Mouse (Mus musculus) hematopoietic stem cell, adult 5-6 weeks (primary cell): Measurements from ENCODE around the gene A930033H14Rik. TPM values are rescaled to one million over a fixed set of nuclear protein-coding genes. Genes with fewer than 3 reads are reported as not detected.
A peak's percentile ranks its signal among the peaks of the same experiment; 100 is the strongest.

Experiments
- ATAC-seq, 2 experiments: fragments of 125-278 bp in 1 of 2; replicated peaks in 1 of 2; 2 replicates each; pipeline ENCODE4 v1.8.0; 2016 to 2017; ENCODE audit warnings: inconsistent platforms in 2 of 2, mild to moderate bottlenecking in 2 of 2, moderate number of reproducible peaks in 2 of 2, low read depth in 1 of 2, moderate TSS enrichment in 1 of 2; ENCODE audit not compliant: low FRiP score in 2 of 2, poor library complexity in 2 of 2, severe bottlenecking in 2 of 2, insufficient read depth in 1 of 2, low TSS enrichment in 1 of 2
- total RNA-seq: library from RNA; stranded (forward); fragments of 172-1452, 232-1000 nt; gene quantifications from 2 replicates; pipeline ENCODE4 v1.2.3, GENCODE M21; 2017

Gene A930033H14Rik
- 2.4 and 2.9 TPM in 2 replicates for total RNA-seq

DNA sequence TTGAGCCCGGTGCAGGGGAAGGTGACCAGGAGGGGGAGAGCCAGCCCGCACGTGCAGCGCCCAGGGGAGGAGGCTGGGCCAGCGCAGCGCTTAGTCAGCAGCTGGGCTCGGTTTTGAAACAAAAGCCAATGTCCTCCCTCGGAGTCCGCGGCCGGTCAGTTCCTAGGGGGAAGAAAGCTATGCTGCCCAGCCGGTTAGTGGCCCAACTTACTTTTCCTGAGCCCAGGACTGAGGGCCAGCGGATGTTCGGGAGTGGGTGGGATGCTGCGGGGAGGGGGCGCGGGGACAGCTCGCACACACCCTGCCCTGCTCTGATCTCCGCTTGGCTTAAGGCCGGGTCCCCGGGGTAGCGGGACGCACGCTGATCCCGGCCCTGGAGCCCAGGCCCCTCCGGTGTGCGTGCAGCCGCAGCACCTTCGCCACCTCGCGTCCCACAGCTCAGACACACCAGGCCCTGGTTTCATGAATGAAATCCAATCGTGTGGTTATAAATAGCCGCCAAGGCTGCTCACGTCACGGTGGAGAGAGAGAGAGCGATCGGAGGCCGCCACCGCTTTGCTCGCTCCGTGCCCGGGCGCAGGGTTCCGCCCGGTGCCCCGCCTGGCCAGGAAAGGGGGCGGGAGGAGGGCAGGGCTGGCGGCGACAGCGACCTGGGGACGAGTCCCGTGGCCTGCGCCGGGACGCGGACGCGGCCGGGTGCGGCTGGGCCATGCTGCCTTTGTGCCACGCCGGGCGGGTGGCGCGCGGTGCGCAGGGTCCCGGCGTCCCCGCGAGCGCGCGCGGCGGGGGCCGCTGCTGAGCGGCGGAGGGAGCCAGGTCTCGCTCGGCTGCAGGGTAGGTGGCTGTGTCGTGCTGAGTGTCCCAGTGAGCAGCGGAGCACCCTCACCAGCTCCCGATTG, at the start of gene A930033H14Rik:
Gene A930033H14Rik, minus strand, starts transcription at position 557 of the 899 bp plus-strand sequence.
- peak; percentile 75 to 81 for ATAC-seq

- no peak for ATAC-seq
Observed at GRCm38 (mm10) chr10:69259929-69260328, 47.0 kb upstream of the A930033H14Rik start.

DNA sequence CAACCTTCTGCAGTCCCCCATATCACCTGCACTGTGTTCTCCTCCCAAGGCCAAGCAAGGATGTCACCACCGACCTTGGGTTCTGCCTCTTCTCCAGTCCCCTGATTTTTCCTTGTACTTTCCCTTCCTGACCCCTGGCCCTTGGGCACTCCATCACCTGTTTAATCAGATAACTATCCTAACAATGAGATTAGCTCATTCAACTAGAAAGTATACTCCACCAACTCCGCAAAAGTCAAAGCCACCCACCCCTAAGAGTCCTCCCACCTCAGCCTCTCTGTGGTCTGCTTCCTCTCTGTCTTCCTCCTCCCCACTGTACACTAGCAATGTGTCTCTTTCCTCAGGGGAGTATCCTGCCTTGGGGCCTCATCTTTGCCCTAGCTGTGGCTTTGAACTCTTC, 46.3 kb upstream of the A930033H14Rik start:
- ATAC-seq, result no peak

DNA sequence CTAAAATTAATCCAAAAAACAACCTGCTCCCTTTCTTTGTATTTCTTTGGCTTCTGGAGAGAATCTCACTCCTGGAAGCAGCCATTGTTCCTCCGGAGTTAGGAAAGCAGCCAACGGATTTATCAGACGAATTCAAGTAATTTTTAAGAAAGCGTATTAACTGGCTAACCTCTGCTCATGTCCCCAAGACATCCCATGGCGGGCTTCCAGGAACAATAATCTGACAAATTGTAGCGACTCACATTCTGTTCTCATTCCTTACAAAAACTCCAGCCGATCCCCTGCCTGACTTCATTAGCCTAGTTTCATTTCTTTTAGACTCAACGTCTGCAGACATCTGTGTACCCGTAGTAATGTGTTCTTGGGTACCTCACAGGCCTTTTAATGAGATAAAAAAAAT, 45.7 kb upstream of the A930033H14Rik start:
- ATAC-seq, result no peak

DNA sequence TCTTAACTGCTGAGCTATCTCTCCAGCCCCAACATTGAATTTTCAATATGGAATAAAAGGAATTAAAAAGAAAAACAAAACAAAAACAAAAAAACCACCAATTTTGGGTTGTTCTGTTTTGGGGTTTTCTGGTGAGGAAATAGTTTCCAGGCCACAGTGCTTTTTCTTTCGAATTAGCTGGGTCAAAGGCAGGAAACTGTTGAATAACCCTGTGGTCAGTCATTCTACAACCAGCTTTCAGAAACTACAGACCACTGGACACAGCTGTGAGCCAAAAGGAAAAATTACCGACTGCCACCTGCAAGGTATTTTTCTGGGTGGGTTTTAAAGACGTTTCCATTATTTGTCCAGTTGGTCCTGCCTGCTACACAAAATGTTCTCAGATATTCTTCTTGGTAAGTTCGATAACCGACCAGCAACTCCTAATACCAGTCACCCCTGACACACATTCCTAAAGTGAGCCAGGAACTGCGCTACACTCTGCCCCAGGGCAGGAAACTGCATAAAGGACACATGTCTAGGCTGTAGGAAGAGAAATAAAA, 44.8 kb upstream of the A930033H14Rik start:
- ATAC-seq, result no peak

- no peak for ATAC-seq
Observed at GRCm38 (mm10) chr10:69255594-69255993, 42.7 kb upstream of the A930033H14Rik start.

DNA sequence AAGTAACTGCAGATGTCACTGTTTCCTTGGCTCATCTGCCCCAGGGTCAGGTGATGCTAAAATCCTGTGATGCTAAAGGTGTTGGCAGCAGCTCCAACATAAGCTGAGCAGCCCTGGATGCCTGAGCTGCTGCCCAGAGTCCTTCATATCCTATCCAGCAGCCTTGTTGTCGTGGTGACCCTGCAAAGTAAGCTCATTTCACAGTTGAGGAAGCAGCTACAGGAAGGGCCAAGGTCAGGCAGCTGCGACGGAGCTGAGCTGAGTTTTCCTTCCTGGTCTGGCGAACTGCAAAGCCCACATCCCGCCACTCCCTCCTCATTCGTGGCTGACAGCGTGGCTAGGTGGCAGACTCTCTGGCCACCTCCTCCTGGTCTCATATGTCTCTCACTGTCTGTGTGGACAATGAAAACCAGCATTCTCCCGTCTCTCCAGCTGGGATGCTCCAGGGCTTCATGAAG, 41.5 kb upstream of the A930033H14Rik start:
- ATAC-seq, result peak; percentile 75 to 78

DNA sequence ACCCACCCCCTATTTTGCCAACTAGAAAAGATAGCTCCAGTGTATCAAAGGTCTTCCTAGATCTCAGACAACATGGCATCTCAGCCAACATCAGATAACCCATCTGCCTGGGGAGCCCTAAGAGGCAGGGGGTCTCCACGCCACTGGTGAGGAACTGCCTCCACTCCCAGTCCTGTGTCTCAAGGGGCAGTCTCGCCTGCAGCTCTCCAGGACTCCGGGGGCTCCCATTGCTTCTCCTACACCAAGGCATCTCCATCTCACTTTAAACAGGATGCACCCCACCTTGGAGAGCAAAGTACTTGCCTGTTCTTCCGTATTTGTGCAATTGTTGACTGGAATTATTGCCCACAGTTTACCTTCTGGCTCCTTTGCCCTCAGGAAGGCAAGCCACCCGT, 40.8 kb upstream of the A930033H14Rik start:
- ATAC-seq, result no peak

DNA sequence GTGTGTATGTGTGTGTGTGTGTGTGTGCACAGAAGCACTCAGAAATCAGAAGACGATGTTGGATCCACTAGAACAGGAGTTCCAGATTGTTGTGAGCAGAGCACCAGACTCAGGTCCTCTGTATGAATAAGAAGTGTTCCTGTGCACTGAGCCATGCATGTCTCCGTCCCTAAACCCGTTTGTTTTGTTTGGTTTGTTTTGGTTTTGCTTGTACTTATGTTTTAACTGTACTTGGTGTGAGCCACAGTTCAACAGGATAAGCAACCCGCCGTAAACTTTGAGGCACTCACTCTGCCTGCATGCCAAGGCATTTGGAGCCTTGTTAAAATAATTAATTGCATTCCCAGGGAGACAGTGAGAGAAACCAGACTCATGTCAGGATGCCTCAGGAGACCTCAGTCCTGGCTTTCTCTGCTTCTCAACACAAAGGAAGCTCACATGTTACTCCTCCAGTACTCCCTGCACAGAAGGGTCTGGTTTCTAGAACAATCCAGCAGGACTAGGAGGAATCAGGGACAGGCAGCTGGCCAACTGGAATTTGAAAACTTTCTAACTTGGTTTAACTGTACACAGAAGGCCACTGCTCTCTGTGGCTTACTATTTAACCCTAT, 40.3 kb upstream of the A930033H14Rik start:
- no peak for ATAC-seq

DNA sequence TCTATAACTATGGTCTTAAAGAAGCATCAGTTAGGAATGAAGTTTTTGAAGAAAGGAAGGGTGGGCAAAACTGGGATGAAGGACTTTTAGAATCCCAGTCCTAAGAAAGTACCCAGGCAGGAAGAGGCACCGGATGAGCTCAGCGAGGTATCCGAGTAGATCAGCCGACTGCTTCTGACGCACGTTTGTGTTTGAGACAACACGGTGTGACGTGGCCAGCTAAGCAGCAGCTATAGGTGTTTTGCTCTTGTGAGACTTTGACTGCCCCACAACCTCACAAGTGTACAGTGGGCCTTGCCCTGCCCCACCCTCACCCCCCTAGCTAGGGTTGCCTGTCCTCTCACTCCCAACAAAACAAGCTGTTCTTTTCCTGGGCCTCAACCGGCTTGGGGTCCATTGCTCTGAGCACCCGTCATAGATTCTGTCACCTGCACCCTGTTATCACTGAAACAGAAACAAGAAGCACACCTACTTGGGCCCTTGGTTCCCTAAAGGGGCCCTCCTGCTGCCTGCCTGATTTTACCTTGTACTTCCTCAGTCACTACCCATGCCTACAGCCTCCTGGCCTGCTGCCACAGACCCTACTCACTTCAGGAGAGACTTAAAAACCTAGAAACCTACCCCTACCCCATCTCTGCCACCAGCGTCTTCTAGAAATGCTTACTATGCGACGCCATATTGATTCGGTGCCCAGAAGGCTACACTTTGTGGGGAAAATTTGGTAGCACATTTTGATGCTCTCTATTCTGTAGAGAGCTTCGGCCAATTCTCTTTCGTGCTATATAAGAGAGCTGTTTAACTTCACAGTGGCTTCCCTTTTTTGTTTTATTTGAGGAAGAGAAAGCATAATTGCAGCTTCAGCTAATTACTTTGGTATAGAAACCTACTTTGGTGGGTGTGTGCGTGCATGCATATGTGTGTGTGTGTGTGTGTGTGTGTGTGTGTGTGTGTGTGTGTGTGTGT, 39.5 kb upstream of the A930033H14Rik start:
- ATAC-seq, result peak; percentile 43 to 67; a peak in 3 of 4 replicates

GRCm38 (mm10) chr10:69251254-69251653, 38.4 kb upstream of the A930033H14Rik start:
- ATAC-seq, result no peak

GRCm38 (mm10) chr10:69248261-69249160, 35.6 kb upstream of the A930033H14Rik start:
- ATAC-seq, result no peak

- peak in 1 of 2 experiments; percentile 43; a peak in 1 of 4 replicates for ATAC-seq
Observed at GRCm38 (mm10) chr10:69247311-69248033, 34.6 kb upstream of the A930033H14Rik start.

DNA sequence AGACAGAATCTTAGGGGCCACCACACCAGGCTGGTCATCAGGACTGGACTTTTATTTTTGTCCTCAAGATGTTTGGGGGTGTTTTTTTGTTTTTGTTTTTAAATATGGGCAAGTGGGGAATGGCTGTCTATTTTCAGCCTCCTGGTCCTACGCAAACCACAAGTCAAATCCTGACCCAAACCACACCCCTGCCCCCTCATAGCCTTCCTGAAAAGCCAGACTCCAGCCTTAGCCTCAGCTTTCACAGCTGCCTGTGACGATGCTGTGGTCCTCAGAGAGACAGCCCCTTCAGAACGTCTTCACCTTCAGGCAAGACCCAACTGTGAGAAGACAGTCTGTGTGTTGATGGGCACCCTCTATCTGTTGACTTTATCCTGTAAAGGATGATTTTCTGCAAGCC, 33.9 kb upstream of the A930033H14Rik start:
- peak; percentile 59 to 67 for ATAC-seq

GRCm38 (mm10) chr10:69245906-69246668, 33.2 kb upstream of the A930033H14Rik start:
- ATAC-seq, result no peak
